Mouse (Mus musculus) left cerebral cortex, adult 18-20 months (tissue): ENCODE measurements at regions not wholly inside any gene's neighbourhood (a gene's known extent, or its start where the extent isn't known, plus 50 kb on each side); places are given as distances from the start of the nearest gene placed in this dataset.

Experiments used
- DNase-seq, 2 experiments: peaks; one replicate each; pipeline ENCODE4 v3.0.0; 2021 to 2022; ENCODE audit warnings: low spot score in 2 of 2, mixed read lengths in 1 of 2

DNA sequence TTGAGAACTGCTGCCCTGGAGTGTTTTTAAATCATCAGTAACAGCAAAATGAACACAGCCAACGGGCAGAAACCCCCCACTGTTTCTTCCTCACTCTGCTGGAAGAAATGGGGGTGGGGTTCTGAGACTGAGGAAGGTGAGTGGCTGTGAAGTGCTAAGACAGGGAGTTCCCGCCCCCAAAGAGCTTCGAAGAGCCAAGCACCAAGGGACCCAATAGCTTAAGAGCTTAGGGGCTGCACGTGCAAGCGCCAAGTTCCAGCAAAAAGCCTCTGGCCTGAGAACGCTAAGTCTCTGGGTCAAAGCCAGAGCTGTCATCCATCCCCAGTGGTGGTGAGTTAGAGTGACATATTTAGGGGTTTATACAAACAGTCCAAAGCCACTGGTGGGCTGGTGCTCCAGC lies 55.1 kb upstream of the Pcbd1 start:
- no peak for DNase-seq

GRCm38 (mm10) chr10:61028598-61028997 lies 60.5 kb upstream of the Pcbd1 start:
- no peak for DNase-seq

- DNase-seq: no peak
Observed at GRCm38 (mm10) chr10:61027215-61027614, 61.9 kb upstream of the Pcbd1 start.

- no peak for DNase-seq
Observed at GRCm38 (mm10) chr10:61025061-61025460, 64.1 kb upstream of the Pcbd1 start.

GRCm38 (mm10) chr10:61024166-61024565 lies 65.0 kb upstream of the Pcbd1 start:
- no peak for DNase-seq

DNA sequence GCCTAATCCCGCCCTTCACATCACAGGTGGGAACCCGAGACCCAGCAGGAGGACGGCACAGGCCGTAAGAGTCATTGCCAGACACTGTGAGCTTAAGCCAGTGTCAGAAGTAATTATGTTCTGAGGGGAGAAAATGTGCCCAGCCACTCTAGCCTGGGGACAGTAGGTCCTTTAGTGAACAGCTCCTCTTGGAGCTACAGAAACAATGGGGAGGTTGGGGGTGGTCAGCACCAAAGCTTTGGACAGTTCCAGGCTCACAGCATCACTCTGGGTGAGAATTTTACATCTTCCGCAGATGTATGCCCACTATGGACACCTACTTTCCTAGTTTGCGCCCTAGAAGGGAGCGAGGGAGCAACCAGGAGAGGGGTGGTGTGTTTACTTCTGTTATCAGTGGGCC lies 65.7 kb upstream of the Pcbd1 start:
- no peak for DNase-seq

DNA sequence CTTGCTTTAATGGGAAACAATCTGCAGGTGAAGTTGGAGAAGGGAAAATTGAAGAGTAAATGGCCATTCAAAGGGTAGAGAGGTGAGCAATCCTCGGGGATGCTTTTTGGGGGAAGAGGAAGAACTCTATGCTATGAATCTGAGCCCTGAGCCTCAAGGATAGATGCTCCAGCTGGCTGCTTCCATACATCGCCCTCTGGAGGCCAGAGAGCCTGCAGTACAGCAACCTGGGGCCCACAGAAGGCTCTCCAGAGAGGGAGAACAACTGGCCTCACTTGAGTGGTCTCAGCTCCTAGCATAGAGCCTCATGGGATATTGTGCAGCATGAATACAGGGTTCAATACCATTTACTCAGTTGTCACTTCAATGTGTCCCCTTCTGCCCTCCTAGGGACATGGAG lies 69.6 kb upstream of the Pcbd1 start:
- peak; percentile 38 to 57 for DNase-seq

- DNase-seq: no peak
Observed at GRCm38 (mm10) chr10:61012199-61012695, 76.9 kb upstream of the Pcbd1 start.

- DNase-seq: no peak
Observed at GRCm38 (mm10) chr10:61010697-61011096, 78.4 kb upstream of the Pcbd1 start.

DNA sequence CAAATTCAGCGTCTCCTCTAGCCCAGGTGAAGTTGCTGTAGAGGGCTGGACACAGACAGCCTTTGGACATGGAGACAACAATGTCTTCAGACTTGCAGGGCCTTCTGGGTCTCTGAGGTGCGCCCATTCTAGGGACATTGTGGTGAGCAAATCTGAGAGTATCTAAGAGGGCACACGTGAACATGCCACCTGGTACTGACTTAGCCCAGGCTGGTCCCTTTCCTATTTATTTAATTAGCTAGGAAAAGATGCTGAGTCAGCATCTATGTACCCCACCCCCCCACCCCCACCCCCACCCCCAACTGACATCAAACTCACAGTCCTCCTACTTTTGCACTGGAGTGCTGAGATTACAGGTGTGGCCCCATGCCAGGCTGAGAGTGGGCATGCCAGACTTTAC lies 81.7 kb upstream of the Pcbd1 start:
- no peak for DNase-seq

DNA sequence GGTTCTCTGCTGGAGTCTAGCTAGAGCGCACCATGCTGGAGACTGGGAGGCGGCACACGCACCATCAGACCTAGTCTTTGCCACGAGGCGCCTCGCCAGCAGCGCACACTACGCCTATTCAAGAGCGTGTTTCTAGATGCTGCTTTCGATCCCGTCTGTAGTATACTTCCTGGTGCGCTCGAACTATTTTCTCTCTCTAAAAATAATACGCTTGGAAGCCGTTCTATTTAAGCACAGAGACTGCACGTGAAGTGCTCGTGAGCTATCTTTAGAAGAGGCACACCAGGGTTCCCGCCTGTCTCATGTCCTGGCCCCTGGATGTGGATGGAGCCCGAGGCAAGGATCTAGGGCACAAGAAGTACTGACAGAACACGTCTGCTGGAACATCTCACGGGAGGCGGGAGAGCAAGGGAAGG lies 87.4 kb upstream of the Pcbd1 start:
- DNase-seq: no peak

DNA sequence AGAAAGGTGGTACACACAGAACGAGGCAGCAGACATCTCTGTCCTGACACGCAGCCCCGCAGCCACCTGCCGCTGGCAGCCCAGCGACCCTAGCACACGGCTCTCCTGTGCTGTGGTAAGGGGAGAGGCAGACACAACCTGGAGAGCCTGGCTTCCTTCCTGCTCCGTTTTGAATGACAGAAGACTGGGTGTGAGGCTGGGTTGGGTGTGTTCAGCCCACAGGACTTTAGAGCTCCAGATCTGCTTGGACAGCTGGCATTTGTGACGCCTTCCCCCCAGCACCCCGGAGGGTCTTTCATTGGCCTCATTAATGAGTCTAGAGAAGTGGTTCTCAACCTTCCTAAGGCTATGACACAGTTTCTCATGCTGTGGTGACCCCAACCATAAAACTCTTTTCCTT lies 91.7 kb upstream of the Pcbd1 start:
- DNase-seq: no peak

DNA sequence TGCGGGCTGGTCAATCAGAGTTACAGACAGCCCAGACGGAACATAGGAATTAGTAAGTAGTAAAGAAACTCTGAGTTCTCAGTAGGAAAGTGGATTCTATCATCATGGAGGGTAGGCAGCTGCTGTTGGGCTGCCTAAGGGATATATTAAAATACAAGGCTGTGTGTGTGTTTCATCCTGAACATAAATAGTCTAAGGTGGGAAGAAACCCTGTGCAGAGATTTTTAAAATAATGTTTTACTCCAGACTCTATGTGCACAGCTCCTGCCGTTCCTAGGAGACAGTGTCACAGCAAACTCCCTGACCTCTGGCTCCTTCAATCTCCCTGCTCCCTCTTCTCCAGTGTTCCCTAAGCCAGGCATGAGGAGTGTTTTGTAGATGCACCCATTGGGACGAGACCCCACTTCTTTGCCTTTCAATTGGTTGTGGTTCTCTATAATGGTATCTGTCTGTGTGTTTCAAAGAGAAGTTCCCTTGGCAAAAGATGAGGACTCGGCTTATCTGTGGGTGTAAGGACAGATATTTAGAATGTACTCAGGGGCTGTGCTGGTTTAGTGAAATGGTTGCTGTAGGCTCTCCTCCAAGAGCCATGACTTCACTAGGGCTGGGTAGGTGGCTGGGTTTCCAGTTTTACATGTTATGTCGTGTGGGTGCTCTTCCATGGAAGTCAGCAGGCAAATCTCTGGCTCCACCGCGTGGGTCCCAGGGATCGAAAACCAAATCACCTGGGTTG lies 93.1 kb upstream of the Pcbd1 start:
- peak; percentile 16 to 55 for DNase-seq

DNA sequence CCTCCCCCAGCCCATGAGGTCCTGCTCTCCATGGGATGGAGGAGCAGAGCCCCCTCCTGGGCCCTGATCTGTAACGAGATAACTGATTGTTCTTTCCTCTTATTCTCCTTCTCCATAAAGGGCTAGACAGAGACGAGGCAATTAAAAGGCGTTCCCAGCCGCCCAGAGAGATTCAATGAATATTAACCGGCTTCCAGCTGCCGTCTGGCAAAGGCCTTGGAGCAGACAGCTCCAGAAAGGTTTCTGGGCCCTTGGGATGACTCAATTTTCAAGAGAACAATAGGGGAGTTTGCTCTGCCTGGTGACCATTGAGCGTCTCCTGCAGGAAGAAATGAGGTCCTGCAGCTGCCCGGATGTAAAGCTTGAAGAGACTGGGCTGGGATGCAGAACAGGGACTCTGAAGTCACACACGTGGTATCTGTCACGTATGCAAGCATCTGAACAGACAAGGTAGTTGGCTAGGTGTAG lies 104.0 kb upstream of the Pcbd1 start:
- no peak for DNase-seq

GRCm38 (mm10) chr10:60981770-60982169 lies 107.4 kb upstream of the Pcbd1 start:
- DNase-seq: no peak

- no peak for DNase-seq
Observed at GRCm38 (mm10) chr10:60973615-60974014, 115.5 kb upstream of the Pcbd1 start.

DNA sequence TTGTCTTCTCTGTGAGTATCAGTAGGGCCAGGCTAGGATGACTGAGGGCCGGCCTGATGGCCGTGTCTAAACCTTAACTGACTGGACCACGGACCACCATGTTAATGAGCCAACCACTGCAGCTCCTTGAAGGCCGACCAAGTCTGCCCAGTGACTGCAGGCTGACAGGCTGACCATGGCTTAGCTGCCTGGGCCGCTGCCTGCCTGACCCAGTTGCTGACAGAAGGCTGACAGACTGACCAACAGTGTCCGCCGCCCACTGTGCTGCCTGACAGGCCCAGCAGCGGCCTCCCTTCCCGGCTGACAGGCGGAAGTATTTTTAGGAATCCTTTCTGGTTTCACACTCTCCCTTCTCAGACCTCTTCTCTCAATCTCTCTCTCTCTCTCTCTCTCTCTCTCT lies 124.3 kb upstream of the Pcbd1 start:
- DNase-seq: peak in 1 of 2 experiments; percentile 11

- DNase-seq: no peak
Observed at GRCm38 (mm10) chr10:60957820-60958233, 126.4 kb upstream of the Unc5b start.

DNA sequence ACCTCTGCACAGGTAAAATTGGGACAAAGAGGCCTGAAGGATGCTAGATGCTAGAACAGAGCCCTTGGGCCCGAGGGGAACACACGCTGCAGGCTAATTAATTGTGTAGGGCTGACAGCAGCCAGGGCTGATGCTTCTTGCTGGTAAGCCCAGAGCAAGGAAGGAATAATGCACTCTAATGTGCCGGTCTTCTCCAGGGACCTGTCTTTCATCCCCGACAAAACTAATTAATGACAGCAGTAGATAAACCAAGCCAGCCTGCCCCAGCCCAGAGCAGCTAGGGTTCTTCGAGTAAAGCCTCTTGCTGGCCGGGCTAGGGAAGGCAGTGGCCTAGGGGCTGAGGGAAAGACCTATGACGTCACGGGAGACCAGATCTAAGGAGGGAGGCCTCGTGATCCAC lies 124.1 kb upstream of the Unc5b start:
- no peak for DNase-seq

- no peak for DNase-seq
Observed at GRCm38 (mm10) chr10:60952495-60952894, 121.1 kb upstream of the Unc5b start.

DNA sequence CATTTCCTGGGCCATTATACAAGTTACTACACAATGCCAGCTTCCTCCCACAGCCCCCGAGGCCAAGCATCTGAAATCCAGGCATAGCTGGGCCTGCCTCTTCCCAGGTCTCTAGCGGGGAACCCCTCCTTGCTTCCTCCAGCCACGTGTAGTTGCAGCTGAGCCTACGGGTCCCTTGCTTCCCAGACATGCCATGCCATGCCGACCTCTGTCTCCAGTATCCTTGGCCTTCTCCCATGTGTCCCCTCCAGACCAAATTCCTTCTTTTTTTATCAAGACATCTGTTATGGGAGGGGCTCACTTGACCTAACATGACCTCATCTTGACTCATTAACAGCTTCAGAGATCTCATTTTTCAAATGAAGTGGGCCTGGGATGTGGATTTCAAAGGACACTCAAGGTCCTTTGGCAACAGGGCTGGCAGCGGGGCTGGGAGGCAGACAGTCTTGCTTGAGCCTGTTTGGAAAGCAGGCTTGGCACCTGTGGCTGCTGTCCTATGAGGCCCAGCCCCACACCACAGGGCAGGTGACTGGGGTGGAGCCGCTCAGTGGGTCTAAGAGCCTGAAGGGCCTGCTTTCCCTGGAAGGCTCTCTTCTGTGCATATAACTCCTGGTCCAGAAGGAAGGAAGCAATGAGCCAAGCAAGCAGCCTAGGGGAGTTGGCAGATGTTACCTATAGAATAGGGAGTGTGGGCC lies 117.7 kb upstream of the Unc5b start:
- DNase-seq: no peak

GRCm38 (mm10) chr10:60943074-60943473 lies 111.7 kb upstream of the Unc5b start:
- DNase-seq: no peak

GRCm38 (mm10) chr10:60938749-60939148 lies 107.4 kb upstream of the Unc5b start:
- DNase-seq: no peak
